Mouse (Mus musculus): ENCODE results near the gene Rbfox3. TPM values are rescaled to one million over a fixed set of nuclear protein-coding genes. Genes with fewer than 3 reads are reported as not detected.
"Not testable (repeated sequence)": the region's sequence is repeated elsewhere in the genome, so short reads cannot be mapped to it uniquely, and the experiment has no call there.

The Rbfox3 gene
- polyA plus RNA-seq, 1 experiment from 2014 or later, result 31.7 TPM

GRCm38 (mm10) chr11:118775753-118776152 lies 135.6 kb downstream of the Rbfox3 start:
- Histone ChIP-seq H3K36me3 (ENCODE audit: control insufficient read depth, insufficient read depth, low read length) (no peaks in the 10 kb centered on the region), H3K9me3 (ENCODE audit: control insufficient read depth, low read length) (no peaks in the 10 kb centered on the region), H3K9ac (replicated peaks; ENCODE audit: low read length) (no peak overlapping the region), H3K4me2 (ENCODE audit: low read length) (no peak overlapping the region), H3K4me1 (ENCODE audit: control insufficient read depth, insufficient read depth, low read length) (peaks cover 45% of the 10 kb centered on the region), H3K4me3 (replicated peaks; ENCODE audit: low read depth, low read length) (no peak overlapping the region), H3K27me3 (ENCODE audit: control insufficient read depth, insufficient read depth, low read length) (no peaks in the 10 kb centered on the region), H3K27ac (replicated peaks; ENCODE audit: low read depth, low read length) (peak overlapping the region; percentile 74; the same call in 1 of the 2 replicates)
- ATAC-seq (ENCODE audit: low FRiP score, low TSS enrichment), result no peak
- 19% methylated on average over 3 of the region's 3 CpGs for WGBS
- peak; percentile 68 for DNase-seq

GRCm38 (mm10) chr11:118774777-118775176 lies 136.6 kb downstream of the Rbfox3 start:
- H3K9ac ChIP-seq (replicated peaks; ENCODE audit: low read length); ATAC-seq (ENCODE audit: low FRiP score, low TSS enrichment); H3K9me3 ChIP-seq (ENCODE audit: control insufficient read depth, low read length); H3K4me2 ChIP-seq (ENCODE audit: low read length); H3K4me3 ChIP-seq (replicated peaks; ENCODE audit: low read depth, low read length); H3K36me3 ChIP-seq (ENCODE audit: control insufficient read depth, insufficient read depth, low read length); DNase-seq; H3K27me3 ChIP-seq (ENCODE audit: control insufficient read depth, insufficient read depth, low read length); H3K27ac ChIP-seq (replicated peaks; ENCODE audit: low read depth, low read length): not testable (repeated sequence)
- H3K4me1 ChIP-seq (ENCODE audit: control insufficient read depth, insufficient read depth, low read length), result peaks cover 48% of the 10 kb centered on the region
- WGBS, result 87% methylated on average over 2 of the region's 2 CpGs

GRCm38 (mm10) chr11:118773076-118773583 lies 138.3 kb downstream of the Rbfox3 start:
- no peak overlapping the region for H3K4me3 ChIP-seq (replicated peaks; ENCODE audit: low read depth, low read length)
- 46% methylated on average over 12 of the region's 12 CpGs for WGBS
- H3K9ac ChIP-seq (replicated peaks; ENCODE audit: low read length), result no peak overlapping the region; the same call in 1 of the 2 replicates
- peaks cover 58% of the 10 kb centered on the region for H3K4me1 ChIP-seq (ENCODE audit: control insufficient read depth, insufficient read depth, low read length)
- peak overlapping the region; percentile 67 for H3K27ac ChIP-seq (replicated peaks; ENCODE audit: low read depth, low read length)
- DNase-seq (peak; percentile 41), ATAC-seq (ENCODE audit: low FRiP score, low TSS enrichment) (no peak)
- no peaks in the 10 kb centered on the region for H3K36me3 ChIP-seq (ENCODE audit: control insufficient read depth, insufficient read depth, low read length)
- H3K27me3 ChIP-seq (ENCODE audit: control insufficient read depth, insufficient read depth, low read length), result no peaks in the 10 kb centered on the region
- no peak overlapping the region for H3K4me2 ChIP-seq (ENCODE audit: low read length)
- H3K9me3 ChIP-seq (ENCODE audit: control insufficient read depth, low read length), result no peaks in the 10 kb centered on the region

GRCm38 (mm10) chr11:118771358-118771757 lies 140.0 kb downstream of the Rbfox3 start:
- ATAC-seq (ENCODE audit: low FRiP score, low TSS enrichment) (no peak), DNase-seq (no peak)
- Histone ChIP-seq H3K4me2 (ENCODE audit: low read length) (no peak overlapping the region), H3K4me3 (replicated peaks; ENCODE audit: low read depth, low read length) (no peak overlapping the region), H3K27ac (replicated peaks; ENCODE audit: low read depth, low read length) (peak overlapping the region; percentile 68; the same call in 1 of the 2 replicates), H3K9me3 (ENCODE audit: control insufficient read depth, low read length) (no peaks in the 10 kb centered on the region), H3K4me1 (ENCODE audit: control insufficient read depth, insufficient read depth, low read length) (peaks cover 59% of the 10 kb centered on the region), H3K27me3 (ENCODE audit: control insufficient read depth, insufficient read depth, low read length) (no peaks in the 10 kb centered on the region), H3K9ac (replicated peaks; ENCODE audit: low read length) (no peak overlapping the region), H3K36me3 (ENCODE audit: control insufficient read depth, insufficient read depth, low read length) (no peaks in the 10 kb centered on the region)
- 88% methylated on average over 4 of the region's 4 CpGs for WGBS

- H3K9ac ChIP-seq (replicated peaks; ENCODE audit: low read length), result no peak overlapping the region
- H3K4me1 ChIP-seq (ENCODE audit: control insufficient read depth, insufficient read depth, low read length), result peaks cover 54% of the 10 kb centered on the region
- no peak overlapping the region for H3K4me2 ChIP-seq (ENCODE audit: low read length)
- no peaks in the 10 kb centered on the region for H3K27me3 ChIP-seq (ENCODE audit: control insufficient read depth, insufficient read depth, low read length)
- no peaks in the 10 kb centered on the region for H3K9me3 ChIP-seq (ENCODE audit: control insufficient read depth, low read length)
- 94% methylated on average over 7 of the region's 7 CpGs for WGBS
- H3K4me3 ChIP-seq (replicated peaks; ENCODE audit: low read depth, low read length), result no peak overlapping the region
- H3K36me3 ChIP-seq (ENCODE audit: control insufficient read depth, insufficient read depth, low read length), result no peaks in the 10 kb centered on the region
- no peak for DNase-seq
- peak overlapping the region; percentile 68; the same call in 1 of the 2 replicates for H3K27ac ChIP-seq (replicated peaks; ENCODE audit: low read depth, low read length)
- no peak for ATAC-seq (ENCODE audit: low FRiP score, low TSS enrichment)
These were observed 140.6 kb downstream of the Rbfox3 start for GRCm38 (mm10) chr11:118770789-118771188.

GRCm38 (mm10) chr11:118769542-118769941 lies 141.9 kb downstream of the Rbfox3 start:
- ATAC-seq (ENCODE audit: low FRiP score, low TSS enrichment), result no peak

GRCm38 (mm10) chr11:118768441-118768840 lies 143.0 kb downstream of the Rbfox3 start:
- no peak overlapping the region for H3K27ac ChIP-seq (replicated peaks; ENCODE audit: low read depth, low read length)
- ATAC-seq (ENCODE audit: low FRiP score, low TSS enrichment), result no peak
- H3K9ac ChIP-seq (replicated peaks; ENCODE audit: low read length), result no peak overlapping the region
- H3K4me3 ChIP-seq (replicated peaks; ENCODE audit: low read depth, low read length), result no peak overlapping the region
- peaks cover 46% of the 10 kb centered on the region for H3K4me1 ChIP-seq (ENCODE audit: control insufficient read depth, insufficient read depth, low read length)
- no peaks in the 10 kb centered on the region for H3K9me3 ChIP-seq (ENCODE audit: control insufficient read depth, low read length)
- no peak overlapping the region for H3K4me2 ChIP-seq (ENCODE audit: low read length)
- DNase-seq, result no peak
- no peaks in the 10 kb centered on the region for H3K27me3 ChIP-seq (ENCODE audit: control insufficient read depth, insufficient read depth, low read length)
- no peaks in the 10 kb centered on the region for H3K36me3 ChIP-seq (ENCODE audit: control insufficient read depth, insufficient read depth, low read length)
- 82% methylated on average over 3 of the region's 3 CpGs for WGBS

More at GRCm38 (mm10) chr11:118769542-118769941, 141.9 kb downstream of the Rbfox3 start:
- Histone ChIP-seq H3K9ac (replicated peaks; ENCODE audit: low read length) (no peak overlapping the region; the same call in 1 of the 2 replicates), H3K27ac (replicated peaks; ENCODE audit: low read depth, low read length) (peak overlapping the region; percentile 57), H3K9me3 (ENCODE audit: control insufficient read depth, low read length) (no peaks in the 10 kb centered on the region), H3K4me3 (replicated peaks; ENCODE audit: low read depth, low read length) (no peak overlapping the region), H3K36me3 (ENCODE audit: control insufficient read depth, insufficient read depth, low read length) (no peaks in the 10 kb centered on the region), H3K4me1 (ENCODE audit: control insufficient read depth, insufficient read depth, low read length) (peaks cover 54% of the 10 kb centered on the region), H3K4me2 (ENCODE audit: low read length) (no peak overlapping the region), H3K27me3 (ENCODE audit: control insufficient read depth, insufficient read depth, low read length) (no peaks in the 10 kb centered on the region)
- no peak for DNase-seq
- 63% methylated on average over 2 of the region's 2 CpGs for WGBS

- peaks cover 37% of the 10 kb centered on the region for H3K4me1 ChIP-seq (ENCODE audit: control insufficient read depth, insufficient read depth, low read length)
- no peaks in the 10 kb centered on the region for H3K27me3 ChIP-seq (ENCODE audit: control insufficient read depth, insufficient read depth, low read length)
- H3K4me3 ChIP-seq (replicated peaks; ENCODE audit: low read depth, low read length), result no peak overlapping the region
- H3K27ac ChIP-seq (replicated peaks; ENCODE audit: low read depth, low read length), result 0 out of 2 replicates have a peak overlapping the region, but pooled peaks have one; percentile 15
- 27% methylated on average over 4 of the region's 4 CpGs for WGBS
- no peaks in the 10 kb centered on the region for H3K36me3 ChIP-seq (ENCODE audit: control insufficient read depth, insufficient read depth, low read length)
- DNase-seq (no peak), ATAC-seq (ENCODE audit: low FRiP score, low TSS enrichment) (no peak)
- H3K4me2 ChIP-seq (ENCODE audit: low read length), result no peak overlapping the region
- no peaks in the 10 kb centered on the region for H3K9me3 ChIP-seq (ENCODE audit: control insufficient read depth, low read length)
- no peak overlapping the region for H3K9ac ChIP-seq (replicated peaks; ENCODE audit: low read length)
These were observed 144.0 kb downstream of the Rbfox3 start for GRCm38 (mm10) chr11:118767411-118767810.

- 68% methylated on average over 12 of the region's 12 CpGs for WGBS
- Histone ChIP-seq H3K9me3 (ENCODE audit: control insufficient read depth, low read length) (no peaks in the 10 kb centered on the region), H3K9ac (replicated peaks; ENCODE audit: low read length) (no peak overlapping the region), H3K4me1 (ENCODE audit: control insufficient read depth, insufficient read depth, low read length) (no peaks in the 10 kb centered on the region), H3K27ac (replicated peaks; ENCODE audit: low read depth, low read length) (peak overlapping the region; percentile 49), H3K4me2 (ENCODE audit: low read length) (no peak overlapping the region), H3K36me3 (ENCODE audit: control insufficient read depth, insufficient read depth, low read length) (no peaks in the 10 kb centered on the region), H3K4me3 (replicated peaks; ENCODE audit: low read depth, low read length) (no peak overlapping the region), H3K27me3 (ENCODE audit: control insufficient read depth, insufficient read depth, low read length) (no peaks in the 10 kb centered on the region)
- ATAC-seq (ENCODE audit: low FRiP score, low TSS enrichment) (no peak), DNase-seq (no peak)
These were observed 151.0 kb downstream of the Rbfox3 start for GRCm38 (mm10) chr11:118760296-118760988.
